Mouse (Mus musculus) kidney, adult 2 months (tissue): ENCODE results near the gene Lmbr1. TPM values are rescaled to one million over a fixed set of nuclear protein-coding genes. Genes with fewer than 3 reads are reported as not detected.

ENCODE experiments used
- DNase-seq: peaks from one replicate; pipeline ENCODE4 v3.0.0; 2021
- H3K27ac ChIP-seq: fragments of 200-500 bp; 2 replicates; pipeline ENCODE4 v1.5.1; 2012; ENCODE audit warnings: low read depth, low read length, control low read depth, inconsistent platforms; ENCODE audit not compliant: insufficient read depth
- H3K27me3 ChIP-seq: fragments of 200-500 bp; replicated peaks from 2 replicates; pipeline ENCODE4 v1.6.1; 2012; ENCODE audit warnings: mild to moderate bottlenecking, moderate library complexity, low read length, inconsistent platforms; ENCODE audit not compliant: control insufficient read depth, insufficient read depth
- H3K36me3 ChIP-seq: fragments of 200-500 bp; 2 replicates; pipeline ENCODE4 v1.6.1; 2012; ENCODE audit warnings: mild to moderate bottlenecking, moderate library complexity, low read length, inconsistent platforms; ENCODE audit not compliant: control insufficient read depth, insufficient read depth
- H3K4me1 ChIP-seq: fragments of 200-500 bp; 2 replicates; pipeline ENCODE4 v1.6.1; 2011; ENCODE audit warnings: low read length; ENCODE audit not compliant: control insufficient read depth, insufficient read depth
- H3K4me3 ChIP-seq: fragments of 200-500 bp; 2 replicates; pipeline ENCODE4 v1.5.1; 2011; ENCODE audit warnings: mild to moderate bottlenecking, low read depth, low read length, control low read depth; ENCODE audit not compliant: insufficient read depth
- CTCF ChIP-seq: fragments of 200-500 bp; conservative IDR thresholded peaks from 2 replicates; pipeline ENCODE4 v1.5.1; 2011; ENCODE audit warnings: low read depth, mild to moderate bottlenecking, control low read depth, low read length, moderate library complexity, mixed read lengths; ENCODE audit not compliant: insufficient read depth, insufficient read length
- POLR2A ChIP-seq: fragments of 200-500 bp; IDR thresholded peaks from one replicate; pipeline ENCODE4 v1.6.1; 2011; ENCODE audit warnings: low read depth, low read length, control low read depth
- WGBS: fragments of 180-500 bp; shearing (Covaris S2); methylation state at CpG from one replicate; pipeline ENCODE4 v1.1.7; 2018; 5-methylcytosine and 5-hydroxymethylcytosine counted together
- polyA plus RNA-seq: library from polyadenylated mRNA; depleted of rRNA; stranded (reverse); fragments of >200 nt; gene quantifications from 2 replicates; pipeline ENCODE4 v1.2.3, GENCODE M21; 2012

Lmbr1 gene
- polyA plus RNA-seq, 1 experiment, result 4.4 TPM

DNA sequence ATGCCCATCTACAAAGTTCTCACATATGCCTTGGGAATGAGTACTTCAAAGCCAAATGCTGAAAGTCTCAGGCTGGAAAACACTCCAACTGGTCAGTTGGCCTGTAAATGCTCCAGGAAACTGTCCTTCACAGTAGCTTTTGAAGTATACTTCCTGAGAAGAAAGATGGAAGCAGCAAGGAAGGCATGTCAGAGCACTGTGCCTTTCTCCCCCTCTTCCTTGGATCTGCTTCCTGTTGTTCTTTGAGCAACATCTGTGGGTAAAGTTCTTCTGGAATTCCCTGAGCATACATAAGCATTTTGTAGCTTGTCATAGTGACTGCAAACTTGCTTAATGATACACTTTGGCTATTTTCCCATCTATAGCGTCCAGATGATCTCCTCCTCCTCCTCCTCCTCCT is 9.4 kb upstream of the Lmbr1 start:
- no peak for DNase-seq
- WGBS, result 8% methylated on average over 1 of the region's 1 CpGs
- Histone ChIP-seq H3K4me1 (no peaks in the 10 kb centered on the region), H3K27me3 (no peaks in the 10 kb centered on the region), H3K4me3 (no peak overlapping the region), H3K27ac (no peak overlapping the region), H3K36me3 (no peaks in the 10 kb centered on the region)
- TF ChIP-seq POLR2A, result no peak
- TF ChIP-seq CTCF, result no peak

DNA sequence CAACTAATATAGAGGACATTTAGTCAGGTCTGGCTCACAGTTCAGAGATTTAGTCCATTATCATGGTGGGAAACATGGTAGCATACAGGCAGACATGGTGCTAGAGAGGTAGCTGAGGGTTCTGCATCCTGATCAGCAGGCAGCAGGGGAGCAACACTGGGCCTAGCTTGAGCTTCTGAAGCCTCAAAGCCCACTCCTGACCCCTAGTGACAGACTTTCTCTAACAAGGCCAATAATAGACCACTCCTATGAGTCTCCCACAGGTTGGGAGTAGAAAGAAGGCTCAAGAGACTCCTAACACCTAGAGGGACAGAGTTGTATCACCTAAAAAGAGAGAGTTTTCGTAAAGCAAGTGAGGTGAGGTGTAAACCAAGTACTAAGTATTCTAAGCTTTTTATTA is 4.6 kb upstream of the Lmbr1 start:
- no peak for TF ChIP-seq POLR2A
- no peak for TF ChIP-seq CTCF
- no peak for DNase-seq
- Histone ChIP-seq H3K27me3 (no peaks in the 10 kb centered on the region), H3K4me1 (no peaks in the 10 kb centered on the region), H3K4me3 (no peak overlapping the region), H3K27ac (no peak overlapping the region), H3K36me3 (no peaks in the 10 kb centered on the region)
- WGBS, result 80% methylated on average over 1 of the region's 1 CpGs

DNA sequence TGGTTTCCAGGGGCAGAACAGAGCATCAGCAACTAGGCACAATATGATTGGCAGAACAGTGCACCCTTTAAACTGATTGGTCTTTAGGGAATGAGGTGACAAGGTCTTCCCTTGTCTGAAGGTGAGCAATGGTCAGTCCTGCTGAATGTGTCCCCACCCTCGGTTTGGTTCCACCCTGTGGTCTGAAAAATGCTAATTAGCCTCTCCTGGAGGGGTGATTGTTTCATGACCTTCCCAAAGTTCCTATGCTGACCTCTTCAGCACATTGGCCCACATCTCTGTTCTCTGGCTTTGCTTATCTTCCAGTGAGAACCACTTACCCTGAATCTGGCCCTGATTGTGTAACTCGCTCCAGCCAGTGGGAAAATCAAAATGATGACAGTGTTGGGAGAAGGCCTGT is 1.9 kb upstream of the Lmbr1 start:
- Histone ChIP-seq H3K36me3 (no peaks in the 10 kb centered on the region), H3K27me3 (no peaks in the 10 kb centered on the region), H3K27ac (no peak overlapping the region), H3K4me1 (no peaks in the 10 kb centered on the region), H3K4me3 (no peak overlapping the region)
- DNase-seq, result no peak
- no peak for TF ChIP-seq POLR2A
- no peak for TF ChIP-seq CTCF
- 77% methylated on average over 2 of the region's 2 CpGs for WGBS

DNA sequence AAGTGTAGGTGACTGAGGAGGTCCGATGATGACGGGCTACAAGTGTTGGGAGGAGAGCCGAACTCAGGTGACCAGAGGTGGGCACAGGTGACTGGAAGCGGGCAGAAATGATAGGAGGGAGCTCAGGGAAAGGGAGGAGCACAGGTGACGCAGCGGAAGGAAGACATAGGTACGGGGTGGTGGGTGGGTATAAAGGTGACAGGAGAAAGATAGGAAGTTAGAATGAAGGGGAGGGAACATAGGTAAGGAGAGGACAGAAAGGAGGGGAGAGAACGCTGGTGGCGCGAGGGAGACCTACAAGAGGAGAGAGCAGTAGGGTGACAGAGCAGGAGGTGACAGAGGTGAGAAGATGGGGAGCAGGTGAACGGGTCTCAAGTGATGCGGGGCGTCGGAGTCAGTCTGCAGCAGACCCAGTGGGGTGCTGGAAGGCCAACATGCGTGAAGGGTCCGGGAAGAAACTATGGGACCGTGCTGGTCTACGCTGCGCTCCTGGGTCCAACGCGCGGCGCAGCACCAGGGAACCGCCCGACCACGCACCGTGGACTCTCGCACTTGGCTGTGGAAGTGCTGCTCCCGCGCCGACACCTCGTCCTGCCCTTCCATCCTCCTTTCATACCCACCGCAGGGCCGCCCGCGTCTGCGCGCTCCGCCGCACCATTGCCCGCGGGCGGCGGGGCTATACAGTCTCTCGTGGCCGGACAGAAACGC is 446 bp downstream of the Lmbr1 start:
- Histone ChIP-seq H3K4me1 (no peaks in the 10 kb centered on the region), H3K27me3 (no peaks in the 10 kb centered on the region), H3K27ac (peak overlapping the region; percentile 12; the same call in 1 of the 2 replicates), H3K4me3 (peak overlapping the region; percentile 82), H3K36me3 (no peaks in the 10 kb centered on the region)
- WGBS, result 2% methylated on average over 47 of the region's 47 CpGs
- peak; percentile 48 for DNase-seq
- TF ChIP-seq CTCF (no peak), POLR2A (no peak)

DNA sequence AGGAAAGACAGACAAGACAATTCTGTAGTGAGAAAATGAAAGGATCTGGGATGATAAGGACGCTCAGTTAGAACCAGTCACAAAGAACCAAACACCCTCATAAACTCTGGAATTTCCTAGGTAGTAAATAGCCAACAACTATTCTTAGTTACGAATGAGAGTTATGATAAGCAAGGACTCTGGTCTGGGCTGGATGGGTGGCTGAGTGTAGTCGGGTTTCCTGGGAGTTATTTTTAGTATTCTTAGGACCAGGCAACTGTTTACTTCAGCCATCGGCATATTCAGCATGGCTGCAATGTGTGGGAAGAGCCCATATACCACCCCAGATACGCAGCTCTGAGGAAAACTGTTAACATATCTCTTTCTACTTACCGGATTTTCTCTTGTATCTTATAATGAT is 14.7 kb downstream of the Lmbr1 start:
- Histone ChIP-seq H3K27ac (no peak overlapping the region), H3K27me3 (no peaks in the 10 kb centered on the region), H3K36me3 (peaks cover 3% of the 10 kb centered on the region), H3K4me3 (no peak overlapping the region), H3K4me1 (no peaks in the 10 kb centered on the region)
- WGBS, result 67% methylated on average over 6 of the region's 6 CpGs
- TF ChIP-seq POLR2A, result no peak
- no peak for TF ChIP-seq CTCF
- DNase-seq, result no peak

DNA sequence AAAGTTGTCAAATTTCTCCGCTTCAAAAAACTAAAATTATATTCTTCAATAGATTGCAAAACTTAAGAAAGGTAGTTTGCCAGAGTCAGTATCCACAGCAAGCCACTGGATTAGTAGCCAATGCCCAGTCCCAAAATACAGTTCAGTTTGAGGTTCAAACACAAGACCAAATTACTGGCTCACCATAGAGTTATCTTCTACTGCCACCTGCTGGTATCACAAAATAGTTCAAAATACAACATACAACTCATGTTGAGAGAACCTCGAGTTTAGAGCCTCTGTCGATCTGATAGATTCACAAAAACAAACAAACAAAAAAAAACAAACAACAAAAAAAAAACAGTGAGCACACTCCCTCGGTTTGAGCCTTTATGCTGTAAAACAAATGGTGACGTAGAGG is 42.4 kb downstream of the Lmbr1 start:
- Histone ChIP-seq H3K4me1 (no peaks in the 10 kb centered on the region), H3K27me3 (no peaks in the 10 kb centered on the region), H3K36me3 (no peaks in the 10 kb centered on the region), H3K4me3 (no peak overlapping the region), H3K27ac (no peak overlapping the region)
- DNase-seq, result peak; percentile 39
- WGBS, result 57% methylated on average over 5 of the region's 5 CpGs
- TF ChIP-seq CTCF, result no peak
- no peak for TF ChIP-seq POLR2A

DNA sequence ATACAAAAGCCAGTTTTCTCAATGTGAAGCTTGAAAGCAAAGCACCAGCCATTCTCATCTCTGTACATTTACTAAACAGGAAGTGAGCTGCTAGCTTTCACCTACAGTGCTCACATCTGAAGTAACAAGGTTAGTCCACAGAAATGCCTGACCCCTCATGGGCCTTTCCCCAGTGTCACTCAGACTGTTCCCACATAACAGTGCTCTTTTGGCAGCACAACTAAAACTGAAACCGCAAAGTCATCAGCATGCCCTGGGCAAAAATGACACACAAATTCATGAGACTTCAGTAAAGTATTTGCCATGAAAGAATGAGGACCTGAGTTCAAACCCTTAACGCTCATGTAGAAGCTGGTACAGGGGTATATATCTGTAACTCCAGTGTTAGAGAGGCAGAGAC is 55.7 kb downstream of the Lmbr1 start:
- Histone ChIP-seq H3K36me3 (no peaks in the 10 kb centered on the region), H3K4me3 (no peak overlapping the region), H3K27me3 (no peaks in the 10 kb centered on the region), H3K4me1 (no peaks in the 10 kb centered on the region), H3K27ac (no peak overlapping the region)
- no peak for DNase-seq
- WGBS, result 93% methylated on average over 2 of the region's 2 CpGs
- TF ChIP-seq CTCF, result no peak
- TF ChIP-seq POLR2A, result no peak

DNA sequence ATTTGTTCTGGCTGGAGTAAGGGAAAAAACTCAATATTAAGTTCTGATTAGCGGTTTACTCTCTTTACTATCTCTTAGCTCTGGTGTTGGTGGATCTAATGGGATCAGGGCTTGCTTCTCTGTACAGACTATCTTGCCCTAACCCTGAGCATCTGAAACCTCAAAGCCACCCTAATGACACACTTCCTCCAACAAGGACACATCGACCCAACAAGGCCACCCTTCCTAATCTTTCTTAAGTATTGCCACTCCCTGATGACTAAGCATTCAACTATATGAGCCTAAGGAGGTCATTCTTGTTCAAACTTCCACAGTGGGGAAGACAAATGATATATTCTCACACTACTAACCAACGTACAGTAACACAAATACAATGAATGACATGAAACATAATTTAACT is 69.0 kb downstream of the Lmbr1 start:
- Histone ChIP-seq H3K4me1 (no peaks in the 10 kb centered on the region), H3K4me3 (no peak overlapping the region), H3K36me3 (no peaks in the 10 kb centered on the region), H3K27me3 (no peaks in the 10 kb centered on the region), H3K27ac (no peak overlapping the region)
- no peak for TF ChIP-seq POLR2A
- TF ChIP-seq CTCF, result no peak
- WGBS, result 75% methylated on average over 3 of the region's 3 CpGs
- DNase-seq, result no peak
